Mouse (Mus musculus) urinary bladder, postnatal 10 days (tissue): Measurements from ENCODE around the gene Kat2b.
"Not testable (repeated sequence)": the region's sequence is repeated elsewhere in the genome, so short reads cannot be mapped to it uniquely, and the experiment has no call there.

Source experiments
- DNase-seq: peaks from one replicate; pipeline ENCODE4 v3.0.0; 2022; ENCODE audit warnings: low spot score

The Kat2b gene

GRCm38 (mm10) chr17:53569829-53570228 lies 3.2 kb downstream of the Kat2b start:
- DNase-seq = peak; percentile 24

- DNase-seq = no peak
Measured at GRCm38 (mm10) chr17:53570361-53570875, 3.8 kb downstream of the Kat2b start.

DNA sequence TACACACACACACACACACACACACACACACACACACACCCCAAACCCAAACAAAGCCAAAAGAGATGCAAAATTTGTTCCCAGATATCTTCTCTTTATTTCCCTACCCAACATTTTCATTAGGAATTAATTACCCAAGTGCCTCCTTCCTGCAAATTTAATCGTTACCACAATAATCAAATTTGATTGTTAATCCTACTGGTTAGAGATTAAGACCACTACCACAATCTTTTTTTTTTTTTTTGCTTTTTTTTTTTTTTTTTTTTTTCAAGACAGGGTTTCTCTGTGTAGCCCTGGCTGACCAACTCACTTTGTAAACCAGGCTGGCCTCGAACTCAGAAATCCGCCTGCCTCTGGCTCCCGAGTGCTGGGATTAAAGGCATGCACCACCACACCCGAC lies 4.3 kb downstream of the Kat2b start:
- DNase-seq = not testable (repeated sequence)

DNA sequence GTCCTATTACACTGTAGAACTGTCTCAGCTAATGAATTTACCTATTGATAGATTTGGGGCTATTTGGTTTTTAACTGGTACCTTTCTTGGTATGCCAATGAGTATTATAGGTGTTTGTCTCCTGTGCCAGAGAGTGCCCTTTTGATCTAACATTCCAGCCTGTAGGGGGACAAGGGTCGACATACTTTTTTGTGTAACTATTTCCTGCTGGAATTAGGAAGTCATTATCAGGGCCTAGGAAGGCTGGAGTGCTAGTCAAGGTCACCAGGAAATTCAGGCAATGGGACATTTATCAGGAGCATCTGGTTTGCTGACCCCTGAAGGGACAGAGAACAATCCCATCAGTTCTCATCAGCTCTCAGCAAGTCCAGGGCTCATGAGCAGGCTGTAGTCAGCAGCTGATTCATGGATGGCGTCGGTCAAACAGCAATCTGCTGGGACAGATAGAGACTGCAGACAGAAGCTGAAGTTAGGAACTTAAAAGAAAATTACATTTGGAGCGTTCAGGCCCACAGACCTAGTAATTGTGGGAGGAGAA lies 6.4 kb downstream of the Kat2b start:
- DNase-seq = no peak

- no peak for DNase-seq
Measured at GRCm38 (mm10) chr17:53577151-53577550, 10.5 kb downstream of the Kat2b start.

DNA sequence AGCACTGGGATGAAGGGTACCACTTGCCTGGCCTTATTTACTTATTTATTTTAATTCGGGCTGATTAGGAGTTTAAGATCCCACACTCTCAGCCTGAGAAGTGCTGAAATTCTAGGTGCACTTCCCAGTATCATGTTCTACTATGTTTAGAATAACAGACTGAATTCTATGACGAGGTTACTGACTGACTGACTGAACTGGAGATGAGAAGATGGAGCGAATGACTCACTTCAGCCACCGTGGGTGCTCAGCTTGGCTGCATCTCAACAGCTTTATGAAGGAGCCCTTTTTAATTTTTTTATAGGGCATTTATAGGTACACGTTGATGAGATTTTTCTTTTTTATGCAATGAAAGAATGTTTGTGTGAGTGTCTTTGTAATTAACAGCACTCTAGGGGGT lies 11.1 kb downstream of the Kat2b start:
- no peak for DNase-seq

- no peak for DNase-seq
Measured at GRCm38 (mm10) chr17:53578249-53578648, 11.6 kb downstream of the Kat2b start.

DNA sequence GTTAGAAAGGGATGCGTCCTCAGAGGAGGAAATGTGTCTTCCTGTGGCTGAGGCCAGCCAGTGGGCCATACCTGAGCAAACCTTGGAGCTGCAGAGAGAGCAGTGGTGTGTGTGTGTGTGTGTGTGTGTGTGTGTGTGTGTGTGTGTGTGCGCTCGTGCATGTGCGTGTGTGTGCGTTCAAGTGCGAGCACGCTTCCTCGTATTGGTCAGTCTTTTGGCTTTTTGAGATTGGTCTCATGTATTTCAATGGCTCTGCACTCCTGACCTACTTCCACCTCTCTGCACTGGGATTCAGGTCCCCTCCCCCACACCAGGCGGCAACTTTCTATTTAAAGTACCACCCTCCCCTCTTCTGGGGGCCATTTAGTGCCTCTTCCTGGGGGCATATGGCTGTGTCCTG lies 12.1 kb downstream of the Kat2b start:
- no peak for DNase-seq

DNA sequence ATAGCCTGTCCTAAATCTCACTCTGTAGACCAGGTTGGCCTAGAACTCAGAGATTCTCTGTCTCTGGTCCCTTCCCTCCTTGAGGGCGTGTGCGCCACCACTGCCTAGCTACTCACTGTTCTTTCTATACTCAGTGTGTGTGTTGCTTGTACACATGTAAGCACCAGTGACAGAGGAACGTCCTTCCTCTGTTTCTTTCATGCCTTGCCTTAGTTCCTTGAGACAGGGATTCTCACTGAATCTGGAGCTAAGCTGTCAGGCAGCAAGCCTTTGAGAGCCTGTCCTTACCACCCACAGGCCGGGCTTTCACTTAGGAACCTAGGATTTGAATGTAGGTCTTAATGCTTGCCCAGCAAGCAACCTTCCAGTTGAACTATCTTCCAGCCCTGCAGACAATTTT lies 13.0 kb downstream of the Kat2b start:
- DNase-seq = no peak

GRCm38 (mm10) chr17:53580237-53580636 lies 13.6 kb downstream of the Kat2b start:
- DNase-seq = no peak

- no peak for DNase-seq
Measured at GRCm38 (mm10) chr17:53582026-53582585, 15.4 kb downstream of the Kat2b start.

- DNase-seq = no peak
Measured at GRCm38 (mm10) chr17:53582805-53583204, 16.1 kb downstream of the Kat2b start.

GRCm38 (mm10) chr17:53583846-53584579 lies 17.4 kb downstream of the Kat2b start:
- DNase-seq = no peak

DNA sequence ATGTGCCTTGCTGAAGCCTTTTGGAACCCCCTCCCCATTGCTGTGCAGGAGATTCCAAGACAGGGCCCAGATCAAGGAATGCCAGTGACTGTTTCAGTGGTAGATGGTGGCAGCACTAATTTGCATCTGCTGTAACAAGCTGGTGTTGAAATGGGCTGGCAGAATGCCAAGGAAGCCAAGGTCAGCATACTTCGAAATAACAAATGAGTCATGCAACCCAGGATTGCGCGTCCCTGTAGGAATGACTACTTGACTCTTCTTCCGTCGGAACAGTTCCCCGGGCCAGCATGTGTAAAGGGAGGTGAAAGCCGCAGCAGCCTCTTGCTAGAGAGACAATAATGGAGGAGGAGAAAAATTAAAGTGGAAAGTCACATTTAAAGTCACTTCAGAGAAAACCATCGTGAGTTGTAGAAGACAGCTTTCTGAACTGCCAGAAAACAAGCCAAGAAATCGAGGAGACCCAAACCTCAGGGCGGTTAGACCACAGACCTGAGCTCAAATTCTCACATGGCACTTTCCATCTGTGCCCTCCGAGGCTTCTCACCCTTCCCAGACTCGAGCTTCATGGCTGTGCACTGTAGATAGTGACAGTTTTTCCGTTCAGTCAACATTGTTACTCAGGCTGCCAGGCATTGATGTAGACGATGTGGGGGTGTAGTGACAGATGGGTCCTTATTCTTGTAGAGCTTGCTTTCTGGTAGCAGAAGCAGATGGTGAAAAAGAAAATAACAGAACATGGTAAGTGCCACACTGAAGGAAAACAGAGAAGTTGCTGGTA lies 20.6 kb downstream of the Kat2b start:
- peak; percentile 61 for DNase-seq

- DNase-seq = no peak
Measured at GRCm38 (mm10) chr17:53588097-53588855, 21.6 kb downstream of the Kat2b start.

DNA sequence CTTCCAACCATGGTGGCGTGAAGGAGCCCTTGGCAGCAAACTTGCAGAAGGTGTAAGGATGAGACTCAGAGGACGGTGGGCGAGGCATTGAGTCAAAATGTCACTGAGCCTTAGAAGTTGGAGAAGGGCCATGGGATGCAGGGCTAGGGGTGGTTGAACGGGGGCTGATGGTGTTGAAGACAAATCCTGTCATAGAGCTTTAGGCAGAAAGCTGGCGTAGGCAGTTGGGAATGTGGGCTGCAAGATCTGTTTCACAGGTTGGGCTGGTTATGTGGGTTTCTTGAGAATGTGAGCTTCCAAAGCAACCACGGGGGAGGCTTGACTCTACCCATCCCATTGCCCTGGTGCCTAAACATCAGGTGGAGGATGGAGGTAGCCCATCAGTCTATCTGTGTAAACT lies 23.4 kb downstream of the Kat2b start:
- DNase-seq = no peak

DNA sequence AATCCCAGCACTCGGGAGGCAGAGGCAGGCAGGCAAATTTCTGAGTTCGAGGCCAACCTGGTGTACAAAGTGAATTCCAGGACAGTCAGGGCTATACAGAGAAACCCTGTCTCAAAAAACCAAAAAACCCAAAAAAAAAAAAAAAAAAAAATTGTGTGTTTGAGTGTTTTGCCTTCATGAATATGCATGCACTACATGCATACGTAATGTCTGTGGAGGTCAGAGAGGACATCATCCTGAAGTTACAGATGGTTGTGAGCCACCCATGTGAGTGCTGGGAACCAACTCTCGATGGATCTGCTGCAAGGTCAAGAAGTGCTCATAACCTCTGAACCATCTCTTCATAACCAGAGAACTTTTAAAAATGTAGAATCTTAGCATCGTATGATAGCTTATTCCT lies 25.2 kb downstream of the Kat2b start:
- DNase-seq = no peak

DNA sequence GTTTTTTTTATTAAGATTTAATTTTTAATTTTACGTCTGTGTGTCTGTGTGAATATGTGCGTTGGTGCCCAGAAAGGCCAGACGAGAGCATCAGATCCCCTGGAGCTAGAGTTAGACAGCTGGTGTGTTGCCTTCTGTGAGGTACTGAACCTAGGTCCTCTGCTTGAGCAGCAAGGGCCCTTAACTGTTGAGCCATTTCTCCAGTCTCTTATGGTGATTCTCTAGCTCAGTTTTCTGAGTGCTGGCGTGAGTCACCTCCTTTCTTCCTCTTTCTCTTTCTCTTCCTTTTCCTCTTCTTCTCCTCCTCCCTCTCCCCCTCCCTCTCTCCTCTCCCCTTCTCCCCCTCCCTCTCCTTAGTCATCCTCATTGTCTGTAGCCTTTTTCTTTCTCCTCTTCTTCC lies 27.9 kb downstream of the Kat2b start:
- DNase-seq = no peak

GRCm38 (mm10) chr17:53595527-53595926 lies 28.9 kb downstream of the Kat2b start:
- no peak for DNase-seq

DNA sequence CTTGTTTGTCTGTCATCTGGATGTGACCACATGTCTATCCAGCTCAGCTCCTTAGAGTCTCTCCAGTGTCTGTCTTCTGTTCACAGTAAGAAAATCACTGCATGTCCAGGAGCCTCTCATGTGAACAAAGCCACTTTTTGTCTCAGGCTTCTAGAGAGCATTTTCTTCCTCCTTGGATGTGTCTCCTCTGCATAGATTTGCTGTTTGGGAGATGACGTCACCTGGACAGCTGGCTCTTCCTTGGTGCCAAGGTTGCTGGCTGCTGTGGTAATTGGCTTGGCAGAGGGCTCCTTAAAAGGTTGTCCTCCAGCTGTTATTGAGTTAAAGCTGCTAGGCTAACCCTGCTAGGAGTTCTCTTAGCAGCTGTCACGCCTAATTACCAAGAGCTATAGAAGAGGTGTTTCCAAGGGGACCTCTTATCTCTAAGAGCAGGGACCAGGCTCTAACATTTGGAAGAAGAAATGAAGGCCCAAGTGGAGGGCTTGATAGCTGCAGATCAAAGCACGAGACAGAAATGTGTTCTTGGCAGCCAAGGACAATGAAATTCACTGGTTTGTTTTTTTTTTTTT lies 29.7 kb downstream of the Kat2b start:
- no peak for DNase-seq

DNA sequence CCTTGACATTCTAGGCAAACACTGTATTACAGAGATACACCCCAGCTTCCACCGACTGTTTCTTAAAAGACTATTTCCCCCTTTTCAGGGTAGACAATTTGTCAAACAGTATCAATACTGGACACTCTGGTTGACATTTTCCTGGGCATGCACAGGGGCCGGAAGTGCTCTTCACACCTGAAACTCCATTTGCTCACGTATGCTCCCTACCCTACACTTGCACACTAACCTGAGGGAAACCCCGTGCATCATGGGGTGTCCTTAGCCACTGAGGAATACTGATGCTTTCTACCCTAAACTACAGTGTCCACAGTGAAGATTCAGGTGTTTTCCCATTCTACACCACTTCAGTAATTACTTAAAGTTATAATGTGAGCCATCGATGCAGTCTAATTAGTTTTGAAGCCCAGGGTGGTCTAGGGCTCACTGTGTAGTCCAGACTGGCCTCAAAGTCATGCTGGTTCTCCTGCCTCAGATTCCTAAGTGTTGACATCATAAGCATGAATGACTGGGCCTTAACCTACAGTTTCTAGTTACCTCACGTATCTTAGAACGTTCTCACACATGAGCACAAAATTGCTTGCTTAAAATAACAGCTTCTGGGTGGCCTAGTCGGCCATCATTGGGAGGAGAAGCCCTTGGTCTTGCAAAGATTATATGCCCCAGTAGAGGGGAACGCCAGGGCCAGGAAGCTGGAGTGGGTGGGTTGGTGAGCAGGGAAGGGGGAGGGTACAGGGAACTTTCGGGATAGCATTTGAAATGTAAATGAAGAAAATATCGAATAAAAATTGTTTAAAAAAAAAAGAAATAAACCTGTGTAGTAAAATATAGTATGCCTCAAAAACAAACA lies 30.5 kb downstream of the Kat2b start:
- DNase-seq = no peak
